Mouse (Mus musculus) left cerebral cortex, adult 11 months (tissue): ENCODE data around the gene Rps6kl1.
"Not testable (repeated sequence)": the region's sequence is repeated elsewhere in the genome, so short reads cannot be mapped to it uniquely, and the experiment has no call there.

Experiments
- DNase-seq: peaks from one replicate; pipeline ENCODE4 v3.0.0; 2022; ENCODE audit warnings: low spot score

Gene Rps6kl1

DNA sequence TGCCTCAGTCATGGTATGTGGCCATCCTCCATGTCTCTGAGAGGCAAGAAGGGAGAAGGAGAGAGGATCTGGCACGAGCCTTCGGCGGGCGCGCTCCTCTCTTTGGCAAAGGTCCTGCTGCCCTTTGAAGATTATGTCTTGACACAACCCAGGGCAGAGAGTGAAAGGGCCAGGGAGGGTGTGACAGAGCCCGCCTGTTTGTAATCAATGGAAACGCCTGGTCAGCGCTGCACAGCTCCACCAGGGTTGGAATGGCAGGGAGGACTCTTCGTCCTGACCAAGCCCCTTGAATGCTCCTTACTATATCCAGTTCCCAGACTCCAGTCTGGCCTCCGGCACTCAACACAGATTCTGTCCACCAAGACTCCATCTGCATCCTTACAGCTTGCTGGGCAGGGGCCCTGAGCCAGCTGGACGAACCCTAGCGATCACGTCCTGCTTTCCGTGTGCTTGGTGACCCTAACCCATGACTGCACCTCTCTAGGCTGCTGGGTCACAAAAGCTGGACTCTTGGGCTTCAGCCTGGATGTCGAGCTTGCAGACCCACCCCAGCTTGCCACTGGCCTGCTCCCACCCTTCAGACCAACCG lies 24.1 kb upstream of the Rps6kl1 start:
- DNase-seq: no peak

DNA sequence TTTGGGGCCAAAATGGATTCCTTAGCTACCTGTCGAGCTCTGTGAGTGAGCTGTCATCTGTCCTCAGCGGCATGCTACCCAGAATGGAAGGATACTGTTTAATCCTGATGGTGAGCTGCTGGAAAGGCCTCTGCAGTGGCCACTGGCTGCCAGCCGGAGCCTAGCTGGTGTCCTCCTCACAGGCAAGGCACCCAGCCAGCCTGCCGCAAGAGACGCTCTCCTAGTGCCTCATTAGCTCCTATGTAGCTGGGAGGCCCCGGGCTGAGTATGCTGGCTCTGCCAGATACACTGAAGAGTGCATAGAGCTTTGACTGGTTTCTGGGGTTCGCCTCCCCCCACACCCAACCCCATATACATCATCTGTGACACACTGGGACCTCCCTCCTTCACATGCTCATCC lies 23.0 kb upstream of the Rps6kl1 start:
- no peak for DNase-seq

DNA sequence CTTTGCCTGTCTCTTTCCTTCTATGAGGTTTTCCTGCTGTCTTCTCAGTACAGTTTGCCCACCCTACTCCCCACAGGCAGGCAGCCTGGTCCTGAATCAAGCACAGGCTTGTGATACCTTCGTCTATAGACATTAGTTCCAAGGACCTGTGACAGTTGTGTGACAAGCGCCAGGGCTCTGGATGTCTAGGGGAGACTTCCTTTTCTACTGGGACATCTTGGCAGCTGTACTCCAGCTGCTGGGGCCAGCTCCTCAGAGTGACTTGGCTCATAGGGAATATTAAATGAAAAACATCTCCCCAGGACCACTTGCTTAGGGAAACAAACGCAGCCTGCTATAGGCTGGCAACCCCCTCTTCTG lies 19.9 kb upstream of the Rps6kl1 start:
- DNase-seq: no peak

DNA sequence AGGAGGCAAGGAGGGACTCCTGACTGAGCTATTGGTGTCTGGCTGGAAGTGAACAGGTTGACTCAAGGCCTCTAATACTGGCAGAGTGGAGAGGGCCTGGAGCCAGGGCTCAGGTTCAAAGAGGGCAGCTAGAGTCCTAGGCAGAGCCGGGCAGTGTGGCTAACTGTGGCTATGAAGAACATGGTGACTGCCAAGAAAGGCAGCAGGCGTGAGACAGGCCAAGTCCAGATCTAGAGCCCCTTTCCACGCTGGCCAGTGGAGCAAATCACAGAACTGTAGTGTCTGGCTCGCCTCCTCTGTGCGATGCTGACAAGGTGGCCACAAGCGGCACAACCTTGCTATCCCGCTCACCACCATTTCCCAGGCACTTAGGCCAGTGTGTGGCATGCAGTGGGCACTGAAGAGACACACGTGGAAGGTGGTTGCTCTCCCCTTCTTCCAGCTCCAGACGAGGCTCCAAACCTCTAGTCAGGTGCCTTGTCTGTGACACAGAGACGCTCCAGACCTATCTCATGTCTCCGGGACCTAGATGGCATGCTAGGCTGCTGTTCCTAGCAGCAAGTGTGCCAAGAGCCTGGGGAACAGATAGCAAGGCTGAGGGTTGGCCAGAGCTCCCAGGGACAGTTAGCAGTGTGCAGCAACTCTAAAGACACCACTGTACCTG lies 19.4 kb upstream of the Rps6kl1 start:
- DNase-seq: no peak

DNA sequence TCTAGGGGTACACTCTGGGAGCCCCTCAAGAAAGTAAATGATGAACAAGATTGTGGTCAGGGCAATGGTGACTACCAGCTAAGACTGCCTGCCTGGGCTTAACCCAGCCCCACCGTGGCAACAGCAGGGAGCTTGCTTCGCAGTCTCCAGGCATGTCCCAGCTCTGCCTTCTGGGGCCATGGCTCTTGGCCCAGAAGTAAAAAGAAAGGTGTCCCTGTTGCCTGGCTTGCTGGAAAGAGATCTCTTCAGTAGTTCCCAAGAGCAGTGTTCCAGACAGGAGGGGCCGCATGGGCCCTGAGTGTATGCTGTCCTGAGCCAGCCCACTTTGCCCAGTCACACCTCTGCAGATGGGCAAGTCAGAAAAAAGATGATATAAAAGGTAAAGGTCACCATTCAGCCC lies 18.8 kb upstream of the Rps6kl1 start:
- no peak for DNase-seq

DNA sequence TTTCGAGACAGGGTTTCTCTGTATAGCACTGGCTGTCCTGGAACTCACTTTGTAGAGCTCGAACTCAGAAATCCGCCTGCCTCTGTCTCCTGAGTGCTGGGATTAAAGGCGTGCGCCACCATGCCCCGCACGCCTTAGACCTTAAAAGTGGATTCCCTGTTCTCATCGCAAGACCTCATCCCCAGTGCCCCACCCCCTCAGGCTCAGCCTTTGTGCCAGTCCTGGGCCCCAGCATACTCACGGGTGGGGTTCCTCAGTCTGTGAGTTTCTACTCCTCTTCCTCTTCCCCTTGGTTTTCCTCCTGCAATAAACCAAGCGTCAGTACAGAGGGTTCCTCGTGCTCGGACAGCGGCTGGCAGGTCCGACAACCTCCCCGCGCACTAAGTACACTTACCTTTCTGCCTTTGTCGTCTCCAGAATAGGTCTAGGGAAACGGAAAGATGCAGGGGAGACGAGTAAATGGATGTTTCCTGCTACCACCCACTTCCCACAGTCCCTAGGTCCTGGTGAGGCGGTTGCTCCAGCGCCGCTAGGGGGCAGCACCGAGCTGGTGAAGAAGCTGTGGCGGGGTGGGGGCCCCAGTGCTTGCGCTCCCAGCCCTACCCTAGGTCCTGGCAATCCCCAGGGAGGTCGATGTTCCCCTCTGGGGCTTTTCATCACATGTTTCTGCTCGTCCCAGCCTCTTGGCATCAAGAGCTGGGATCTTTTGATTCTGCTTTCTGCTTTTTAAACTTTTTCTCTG lies 18.2 kb upstream of the Rps6kl1 start:
- DNase-seq: peak; percentile 77

DNA sequence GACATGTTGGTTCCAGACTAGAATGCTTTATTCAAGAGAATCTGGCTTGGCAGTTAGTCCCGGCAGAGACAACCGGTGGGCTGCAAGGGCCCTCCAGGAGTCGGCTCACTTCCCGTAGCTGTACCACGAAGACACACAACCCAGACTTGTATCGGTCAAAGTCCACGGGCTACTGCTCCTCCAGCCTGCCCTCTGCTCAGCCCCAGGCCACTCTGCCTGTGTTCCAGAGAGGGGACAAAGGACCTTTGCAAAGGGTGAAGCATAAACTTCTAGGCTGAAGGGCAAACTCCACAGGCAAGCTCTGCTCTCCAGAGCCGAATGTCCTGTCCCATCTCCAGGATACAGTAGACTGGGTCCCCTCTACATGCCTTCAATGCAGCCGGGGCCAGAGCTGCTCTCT lies 15.6 kb upstream of the Rps6kl1 start:
- DNase-seq: no peak

DNA sequence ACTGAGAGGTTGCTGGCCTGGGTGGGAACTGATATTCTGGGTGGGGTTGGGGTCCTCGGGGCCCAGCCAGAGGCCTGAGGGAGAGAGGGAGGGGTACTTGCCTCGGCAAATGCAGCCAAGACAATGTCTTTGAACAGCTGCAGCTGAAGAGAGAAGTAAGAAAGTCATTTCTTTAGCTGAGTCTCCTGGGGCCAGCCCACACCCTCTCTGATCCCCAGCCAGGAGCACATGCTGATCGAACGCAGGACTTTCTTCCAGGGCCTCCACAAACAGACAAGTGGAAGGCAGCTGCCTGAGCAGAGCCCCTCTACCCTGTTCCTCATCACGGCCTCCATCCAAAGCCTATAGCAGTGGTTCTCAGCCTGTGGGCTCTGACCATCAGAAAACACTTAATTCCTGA lies 13.9 kb upstream of the Rps6kl1 start:
- DNase-seq: no peak

DNA sequence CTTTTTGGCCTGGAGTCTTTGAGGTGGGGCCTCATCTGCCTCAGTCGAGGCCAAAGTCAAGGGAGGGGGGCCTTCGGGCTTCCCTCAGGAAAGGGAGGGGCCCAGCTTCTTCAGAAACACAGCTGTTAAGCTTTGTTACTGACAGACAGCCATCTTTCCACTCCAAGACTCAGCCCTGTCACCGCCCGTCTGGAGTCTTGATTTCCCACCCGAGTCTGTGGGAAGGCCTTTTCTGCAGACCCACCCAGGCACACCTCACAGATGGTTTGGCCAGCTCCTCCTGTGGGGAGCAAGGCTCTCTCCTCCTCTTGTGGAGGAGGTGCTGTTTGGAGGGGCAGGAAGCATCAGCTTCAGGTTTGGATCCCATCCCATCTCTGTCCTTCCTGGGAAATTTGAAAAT lies 8.5 kb upstream of the Rps6kl1 start:
- DNase-seq: no peak

DNA sequence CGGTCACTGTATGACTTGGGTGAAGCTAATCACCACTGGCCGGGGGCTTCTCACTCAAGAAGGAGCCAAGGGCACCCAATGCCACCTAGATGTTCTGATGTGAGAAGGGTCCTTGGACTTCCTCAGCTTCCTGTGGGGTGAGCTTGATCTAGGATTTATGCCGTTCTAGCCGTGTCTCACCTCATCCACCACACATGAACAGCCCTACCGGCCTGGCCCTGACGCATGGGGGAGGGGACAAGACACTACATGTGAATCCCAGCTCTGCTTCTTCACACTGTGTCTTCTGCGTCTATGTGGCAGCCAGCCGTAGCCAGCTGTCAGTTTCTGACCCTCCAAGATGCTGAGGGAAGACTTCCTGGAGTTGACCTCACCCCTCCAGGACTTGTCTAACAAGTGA lies 7.7 kb upstream of the Rps6kl1 start:
- DNase-seq: no peak

DNA sequence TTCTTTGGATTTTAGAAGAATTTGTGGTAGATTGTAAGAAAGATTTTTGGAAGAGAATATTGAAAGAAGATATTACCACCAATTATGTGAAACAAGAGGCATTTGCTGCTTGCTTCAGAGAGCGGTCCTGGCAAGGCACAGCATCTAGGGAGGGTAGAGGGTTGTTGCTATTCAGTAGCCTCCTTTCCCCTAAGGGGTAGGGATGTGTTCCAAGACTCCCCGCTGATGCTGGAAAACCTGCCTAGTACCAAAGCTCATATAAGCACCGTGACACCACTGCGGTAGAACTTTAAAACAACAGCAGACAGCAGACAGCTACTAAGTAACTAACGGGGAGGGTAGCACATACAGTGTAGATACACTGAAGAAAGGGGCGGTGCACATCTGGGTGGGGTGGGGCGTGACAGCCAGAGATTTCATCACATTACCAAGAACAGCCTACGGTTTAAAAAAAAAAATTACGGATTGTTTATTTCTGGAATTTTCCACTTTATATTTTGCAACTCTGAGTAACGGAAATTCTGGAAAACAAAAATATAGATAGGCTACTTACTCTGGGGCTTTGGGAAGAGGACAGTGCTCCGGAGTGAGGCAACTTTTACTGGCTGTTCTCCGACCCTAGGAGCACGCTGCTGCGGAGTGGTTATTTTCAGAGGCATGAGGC lies 6.9 kb upstream of the Rps6kl1 start:
- no peak for DNase-seq

DNA sequence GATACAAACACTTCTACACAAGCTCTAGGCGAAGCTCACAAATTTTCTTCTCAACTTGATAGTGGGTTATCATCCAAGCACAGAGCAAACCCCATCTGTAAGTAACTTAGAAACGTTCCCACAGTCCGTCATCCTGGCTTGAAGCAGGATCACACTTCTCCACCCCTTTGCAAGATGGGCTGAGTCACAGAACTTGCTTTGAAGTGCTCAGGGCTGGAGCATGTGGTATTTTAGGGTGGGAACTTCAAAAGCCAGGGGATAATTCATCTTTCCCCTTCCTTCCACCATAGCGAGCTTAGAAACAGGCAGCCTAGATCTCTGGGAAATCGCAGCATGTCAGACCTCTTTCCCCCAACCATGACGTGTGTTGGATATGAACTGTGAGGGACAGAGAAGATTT lies 5.3 kb upstream of the Rps6kl1 start:
- DNase-seq: no peak

DNA sequence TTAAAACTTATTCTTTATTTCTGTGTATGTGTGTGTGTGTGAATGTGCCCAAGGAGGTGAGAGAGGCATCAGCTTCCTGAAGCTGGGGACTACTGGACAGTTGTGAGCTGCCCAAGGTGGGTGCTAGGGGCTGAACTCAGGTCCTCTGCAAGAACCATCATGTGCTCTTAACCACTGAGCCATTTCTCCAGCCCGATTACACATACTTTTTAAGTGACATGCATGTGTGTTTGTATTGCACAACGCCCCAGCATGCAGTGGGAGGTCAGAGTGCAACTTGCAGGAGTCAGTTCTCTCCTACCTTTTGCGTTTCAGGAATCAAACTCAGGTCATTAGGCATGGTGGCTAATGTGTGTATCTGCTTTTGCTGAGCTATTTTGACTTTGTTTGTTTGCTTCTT lies 1.9 kb upstream of the Rps6kl1 start:
- DNase-seq: no peak

DNA sequence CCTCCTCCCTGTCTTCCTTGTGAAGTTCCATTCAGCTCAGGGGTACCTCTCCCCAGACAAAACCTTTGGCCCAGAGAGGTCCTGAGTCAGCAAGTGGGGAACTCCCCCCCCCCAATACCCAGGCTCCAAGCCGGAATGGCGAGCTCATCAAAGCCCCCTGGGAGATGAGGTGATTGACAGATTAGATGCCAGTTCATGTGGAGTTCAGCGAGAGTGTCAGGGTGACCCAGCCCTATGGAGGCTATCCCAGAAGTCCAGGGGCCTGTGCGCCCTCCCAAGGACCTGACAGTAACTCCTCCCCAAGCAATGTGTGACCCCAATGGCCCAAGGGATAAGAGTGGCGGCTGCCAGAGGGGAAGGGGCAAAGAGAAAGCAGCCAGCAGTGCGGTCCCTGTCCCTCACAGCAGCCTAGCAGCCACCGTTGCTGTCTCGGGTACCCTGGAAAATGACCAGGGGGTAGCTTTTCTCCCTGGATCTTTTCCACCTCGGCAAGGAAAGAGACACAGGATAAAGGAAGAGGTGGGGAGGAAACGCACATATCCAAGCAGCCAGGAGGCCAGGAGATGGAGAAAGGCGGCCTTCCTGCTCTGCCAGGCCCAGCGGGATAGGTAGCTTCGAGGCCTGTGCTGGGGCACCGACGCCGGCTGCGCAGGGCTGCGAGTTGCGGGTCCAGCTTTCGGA lies 603 bp downstream of the Rps6kl1 start:
- no peak for DNase-seq

DNA sequence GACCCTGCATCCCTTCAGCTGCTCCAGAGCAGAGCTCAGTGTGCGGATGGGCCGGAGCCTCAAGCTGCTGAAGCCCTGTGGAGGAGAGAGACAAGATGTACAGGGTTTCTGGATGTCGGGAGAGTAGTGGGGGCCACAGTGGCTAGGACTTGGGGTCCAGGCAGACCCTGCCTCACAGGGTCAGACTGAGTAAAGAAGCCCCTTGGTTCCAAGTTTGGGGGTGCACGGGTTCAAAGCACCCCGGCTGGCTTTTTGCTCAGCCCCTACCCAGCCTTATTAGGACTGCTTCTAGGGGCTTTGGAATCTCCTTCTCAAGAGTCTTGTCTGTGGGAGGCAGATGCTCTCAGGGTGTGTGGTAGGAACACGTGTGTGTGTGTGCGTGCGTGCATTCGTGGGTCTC lies 4.2 kb downstream of the Rps6kl1 start:
- no peak for DNase-seq

DNA sequence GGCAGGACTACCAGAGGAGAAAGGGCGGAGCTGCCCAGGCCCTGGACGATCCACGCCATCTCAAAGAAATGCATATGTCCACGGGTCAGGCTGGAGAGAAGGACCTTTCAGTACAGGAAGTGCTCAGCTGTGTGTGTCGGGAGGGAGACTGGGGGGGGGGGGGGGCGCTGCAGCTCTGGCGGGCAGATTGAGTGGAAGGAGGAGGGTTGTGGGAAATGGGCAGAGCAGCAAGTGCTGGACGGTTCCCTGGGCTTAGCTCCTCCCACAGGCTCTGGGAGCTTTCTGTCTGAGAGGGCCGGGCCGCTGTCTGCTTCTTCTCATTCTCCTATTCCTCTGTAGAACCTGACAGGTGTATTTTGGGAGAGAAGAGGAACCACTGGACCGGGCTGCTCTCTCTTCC lies 4.7 kb downstream of the Rps6kl1 start:
- no peak for DNase-seq

DNA sequence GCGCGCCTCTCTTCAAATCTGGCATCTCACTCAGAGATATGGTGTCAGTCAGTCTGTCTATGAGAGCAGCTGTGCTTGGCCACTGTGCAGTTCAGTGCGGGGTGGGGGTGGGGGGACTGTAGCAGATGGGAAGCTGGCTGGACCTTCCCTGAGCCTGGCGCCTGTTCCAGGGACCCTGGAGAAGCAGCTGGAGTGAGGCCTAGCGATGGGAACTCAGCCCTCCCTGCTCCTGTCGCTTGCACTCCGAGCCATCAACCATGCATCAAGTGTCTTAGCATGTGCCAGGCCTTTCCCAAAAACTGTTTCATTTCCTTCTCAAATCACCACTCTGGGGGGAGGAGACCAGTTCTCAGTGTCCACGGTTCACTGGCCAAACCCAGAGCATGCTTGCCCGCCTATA lies 5.4 kb downstream of the Rps6kl1 start:
- no peak for DNase-seq

DNA sequence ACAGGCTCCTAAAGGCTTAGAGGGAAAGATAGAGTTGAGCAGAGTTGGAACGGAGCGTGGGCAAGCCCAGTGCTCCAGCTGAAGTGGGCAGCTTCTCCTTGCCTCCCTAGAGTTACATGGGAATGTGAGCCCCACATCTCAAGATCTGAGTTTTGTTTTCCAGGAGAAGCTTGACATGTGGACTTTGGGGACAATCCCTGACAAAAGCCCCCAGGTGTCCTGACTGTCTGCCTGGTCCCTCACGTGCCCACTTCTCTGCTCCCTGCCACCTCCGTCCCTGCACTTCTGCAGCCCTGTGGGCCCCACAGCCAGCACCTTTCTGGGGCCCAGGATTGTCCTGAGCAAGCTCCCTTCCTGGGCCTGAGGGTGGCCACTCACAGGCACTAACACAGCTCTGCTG lies 6.2 kb downstream of the Rps6kl1 start:
- DNase-seq: no peak

DNA sequence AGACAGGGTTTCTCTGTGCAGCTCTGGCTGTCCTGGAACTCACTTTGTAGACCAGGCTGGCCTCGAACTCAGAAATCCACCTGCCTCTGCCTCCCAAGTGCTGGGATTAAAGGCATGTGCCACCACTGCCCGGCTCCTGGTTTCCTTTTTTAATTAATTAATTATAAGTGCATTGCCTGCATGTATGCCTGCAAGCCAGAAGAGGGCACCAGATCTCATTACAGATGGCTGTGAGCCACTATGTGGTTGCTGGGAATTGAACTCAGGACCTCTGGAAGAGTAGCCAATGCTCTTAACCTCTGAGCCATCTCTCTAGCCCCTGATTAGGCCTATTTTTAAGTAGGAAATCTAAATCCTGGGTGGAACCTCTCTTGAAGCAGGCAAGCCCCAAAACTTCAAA lies 6.8 kb downstream of the Rps6kl1 start:
- not testable (repeated sequence) for DNase-seq

DNA sequence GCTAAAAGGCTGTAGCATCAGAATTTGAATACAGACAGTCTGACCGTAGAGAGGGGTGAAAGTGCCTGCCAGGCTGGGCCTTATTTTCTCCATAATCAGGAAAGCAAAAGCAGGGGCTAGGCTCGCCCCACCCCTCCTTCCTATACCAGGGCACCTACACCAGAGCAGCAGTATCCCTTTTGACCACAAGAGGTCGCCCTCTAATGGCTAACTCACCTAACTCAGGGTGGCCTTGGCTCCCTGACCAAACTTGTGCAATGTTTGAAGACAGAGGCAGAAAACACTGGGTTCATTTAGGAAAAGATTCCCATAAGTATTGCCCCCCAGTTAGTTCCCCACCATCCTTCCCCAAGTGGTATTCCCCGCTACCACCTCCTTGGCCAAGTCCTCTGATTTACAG lies 8.3 kb downstream of the Rps6kl1 start:
- DNase-seq: peak; percentile 65

DNA sequence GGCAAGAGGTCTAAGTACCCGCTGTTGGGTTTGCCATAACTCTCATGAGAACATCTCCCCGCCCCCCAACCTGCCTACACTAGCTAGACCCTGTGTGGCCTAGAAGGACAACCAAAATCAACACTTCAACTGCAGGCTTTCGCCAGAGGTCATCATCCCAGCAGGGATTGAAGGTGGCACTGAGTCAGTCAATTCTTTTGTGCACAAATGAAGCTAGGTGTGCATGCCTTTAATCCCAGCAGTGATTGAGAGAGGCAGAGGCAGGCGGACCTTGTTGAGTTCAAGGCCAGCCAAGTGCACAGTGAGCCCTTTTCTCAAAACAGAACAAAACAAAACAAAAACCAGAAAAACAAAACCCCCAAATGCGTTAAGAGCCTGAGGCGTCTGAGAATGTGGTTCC lies 10.0 kb downstream of the Rps6kl1 start:
- no peak for DNase-seq

DNA sequence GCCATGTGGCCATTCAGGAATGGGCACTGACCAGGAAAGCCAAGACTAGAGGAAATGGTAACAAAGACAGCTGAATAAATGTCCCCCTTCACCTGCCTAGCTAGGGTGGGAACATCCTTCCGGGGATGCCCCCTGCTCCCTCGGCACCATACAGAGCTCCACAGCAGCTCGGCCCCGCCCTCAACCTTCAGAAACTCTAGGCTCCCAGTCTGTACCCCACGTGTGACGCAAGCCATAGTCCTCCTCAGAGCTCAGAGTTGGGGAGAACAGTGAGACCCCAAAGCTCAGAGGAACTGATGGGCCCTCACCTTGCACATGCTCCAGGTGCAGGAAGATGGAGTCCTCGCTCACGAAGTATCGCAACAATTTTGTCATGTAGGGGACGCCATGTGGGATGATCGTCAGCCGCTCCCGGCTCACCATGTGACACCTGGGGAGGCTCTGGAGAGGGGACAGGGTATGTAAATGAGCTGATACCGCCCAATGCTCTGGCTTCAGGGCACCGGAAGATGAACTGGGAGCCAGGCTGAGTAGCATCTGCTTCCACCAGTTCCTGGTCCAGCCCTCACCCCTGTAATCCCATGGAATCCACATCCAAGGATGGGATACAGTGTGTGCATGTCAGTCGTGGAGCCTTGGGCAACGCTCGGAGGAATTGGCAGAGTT lies 10.9 kb downstream of the Rps6kl1 start:
- no peak for DNase-seq
